Mouse (Mus musculus): ENCODE results near the gene Sema7a. TPM values are rescaled to one million over a fixed set of nuclear protein-coding genes. Genes with fewer than 3 reads are reported as not detected.
A peak's percentile ranks its signal among the peaks of the same experiment; 100 is the strongest.

The Sema7a gene
- polyA plus RNA-seq, 1 experiment from 2014 or later = 2.5 TPM

DNA sequence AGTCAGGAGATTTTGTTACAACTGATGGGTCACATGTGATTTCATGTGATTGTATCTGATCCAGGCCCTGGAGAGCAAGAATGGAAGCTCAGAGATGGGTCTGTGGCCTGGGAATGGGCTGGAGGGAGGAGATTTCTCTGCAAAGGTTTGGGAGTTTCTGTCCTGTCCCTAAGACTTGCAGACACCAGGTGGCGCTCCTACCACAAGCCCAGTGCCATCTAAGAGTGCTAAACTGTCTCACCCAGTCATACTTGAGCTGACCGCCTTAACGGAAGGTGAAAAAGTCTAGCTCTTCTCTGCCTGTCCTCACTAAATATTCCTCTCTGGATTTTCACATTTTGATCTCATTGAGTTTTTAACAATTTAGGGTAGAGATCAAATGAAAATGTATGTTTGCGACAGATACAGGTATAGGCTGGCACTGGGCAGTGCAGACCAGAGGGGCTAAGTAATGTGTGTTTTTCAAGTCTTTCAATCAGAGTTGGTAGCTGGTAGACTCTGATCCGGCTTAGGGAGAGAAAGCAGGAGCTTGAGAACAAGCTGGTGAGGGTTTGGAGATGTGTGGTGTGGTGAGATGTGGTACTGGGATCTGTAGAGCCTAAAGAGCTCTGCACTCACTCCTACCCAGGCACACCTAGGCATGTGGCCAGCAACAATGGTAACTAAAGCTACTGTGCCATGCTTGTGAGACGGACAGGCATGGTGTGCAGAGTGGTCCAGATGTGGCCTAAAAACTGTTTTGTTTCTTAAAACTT is 4.1 kb upstream of the Sema7a start:
- no peaks in the 10 kb centered on the region for H3K27me3 ChIP-seq (replicated peaks; ENCODE audit: control insufficient read depth, insufficient read depth, low read length)
- peaks cover 35% of the 10 kb centered on the region for H3K4me1 ChIP-seq (replicated peaks; ENCODE audit: control insufficient read depth, insufficient read depth, low read length)
- H3K27ac ChIP-seq (ENCODE audit: low read length) = no peak overlapping the region
- H3K9ac ChIP-seq (replicated peaks; ENCODE audit: low read depth, low read length) = no peak overlapping the region
- H3K36me3 ChIP-seq (ENCODE audit: control insufficient read depth, insufficient read depth) = no peaks in the 10 kb centered on the region
- no peak for ATAC-seq
- H3K9me3 ChIP-seq (ENCODE audit: control insufficient read depth, low read length) = no peaks in the 10 kb centered on the region
- no peak overlapping the region for H3K4me3 ChIP-seq (replicated peaks; ENCODE audit: low read length)
- 25% methylated on average over 6 of the region's 6 CpGs for WGBS
- no peak overlapping the region for H3K4me2 ChIP-seq (ENCODE audit: low read length)

- no peak overlapping the region for H3K9ac ChIP-seq (replicated peaks; ENCODE audit: low read depth, low read length)
- H3K9me3 ChIP-seq (ENCODE audit: control insufficient read depth, low read length) = no peaks in the 10 kb centered on the region
- no peak overlapping the region for H3K4me3 ChIP-seq (replicated peaks; ENCODE audit: low read length)
- H3K27ac ChIP-seq (ENCODE audit: low read length) = peak overlapping the region; percentile 47
- H3K4me1 ChIP-seq (replicated peaks; ENCODE audit: control insufficient read depth, insufficient read depth, low read length) = peaks cover 46% of the 10 kb centered on the region
- WGBS = 90% methylated on average over 4 of the region's 4 CpGs
- no peaks in the 10 kb centered on the region for H3K27me3 ChIP-seq (replicated peaks; ENCODE audit: control insufficient read depth, insufficient read depth, low read length)
- no peaks in the 10 kb centered on the region for H3K36me3 ChIP-seq (ENCODE audit: control insufficient read depth, insufficient read depth)
- no peak overlapping the region for H3K4me2 ChIP-seq (ENCODE audit: low read length)
- no peak for ATAC-seq
These were observed 2.7 kb upstream of the Sema7a start for GRCm38 (mm10) chr9:57937171-57937570.

- Histone ChIP-seq H3K9ac (replicated peaks; ENCODE audit: low read depth, low read length) (no peak overlapping the region), H3K27me3 (replicated peaks; ENCODE audit: control insufficient read depth, insufficient read depth, low read length) (no peaks in the 10 kb centered on the region), H3K9me3 (ENCODE audit: control insufficient read depth, low read length) (no peaks in the 10 kb centered on the region), H3K36me3 (ENCODE audit: control insufficient read depth, insufficient read depth) (no peaks in the 10 kb centered on the region), H3K4me2 (ENCODE audit: low read length) (no peak overlapping the region), H3K4me3 (replicated peaks; ENCODE audit: low read length) (no peak overlapping the region), H3K4me1 (replicated peaks; ENCODE audit: control insufficient read depth, insufficient read depth, low read length) (peaks cover 49% of the 10 kb centered on the region), H3K27ac (ENCODE audit: low read length) (peak overlapping the region; percentile 47; the same call in 1 of the 2 replicates)
- WGBS = 47% methylated on average over 6 of the region's 6 CpGs
- no peak for ATAC-seq
These were observed 2.3 kb upstream of the Sema7a start for GRCm38 (mm10) chr9:57937651-57938050.

- Histone ChIP-seq H3K4me2 (ENCODE audit: low read length) (no peak overlapping the region), H3K27ac (ENCODE audit: low read length) (peak overlapping the region; percentile 90; the same call in 1 of the 2 replicates), H3K4me1 (replicated peaks; ENCODE audit: control insufficient read depth, insufficient read depth, low read length) (peaks cover 48% of the 10 kb centered on the region), H3K4me3 (replicated peaks; ENCODE audit: low read length) (no peak overlapping the region), H3K9ac (replicated peaks; ENCODE audit: low read depth, low read length) (no peak overlapping the region), H3K27me3 (replicated peaks; ENCODE audit: control insufficient read depth, insufficient read depth, low read length) (no peaks in the 10 kb centered on the region), H3K36me3 (ENCODE audit: control insufficient read depth, insufficient read depth) (no peaks in the 10 kb centered on the region), H3K9me3 (ENCODE audit: control insufficient read depth, low read length) (no peaks in the 10 kb centered on the region)
- WGBS = 70% methylated on average over 5 of the region's 5 CpGs
- no peak for ATAC-seq
These were observed 1.5 kb upstream of the Sema7a start for GRCm38 (mm10) chr9:57938225-57939055.

- H3K4me2 ChIP-seq (ENCODE audit: low read length) = peak overlapping the region; percentile 72
- H3K4me3 ChIP-seq (replicated peaks; ENCODE audit: low read length) = peak overlapping the region; percentile 85
- no peaks in the 10 kb centered on the region for H3K27me3 ChIP-seq (replicated peaks; ENCODE audit: control insufficient read depth, insufficient read depth, low read length)
- H3K9me3 ChIP-seq (ENCODE audit: control insufficient read depth, low read length) = no peaks in the 10 kb centered on the region
- peak; percentile 69 for ATAC-seq
- H3K9ac ChIP-seq (replicated peaks; ENCODE audit: low read depth, low read length) = peak overlapping the region; percentile 92
- H3K4me1 ChIP-seq (replicated peaks; ENCODE audit: control insufficient read depth, insufficient read depth, low read length) = peaks cover 54% of the 10 kb centered on the region
- peak overlapping the region; percentile 90 for H3K27ac ChIP-seq (ENCODE audit: low read length)
- H3K36me3 ChIP-seq (ENCODE audit: control insufficient read depth, insufficient read depth) = no peaks in the 10 kb centered on the region
- WGBS = 0% methylated on average over 39 of the region's 44 CpGs
These were observed 460 bp downstream of the Sema7a start for GRCm38 (mm10) chr9:57940349-57940794.

- Histone ChIP-seq H3K27ac (ENCODE audit: low read length) (peak overlapping the region; percentile 90), H3K9ac (replicated peaks; ENCODE audit: low read depth, low read length) (peak overlapping the region; percentile 92), H3K4me3 (replicated peaks; ENCODE audit: low read length) (peak overlapping the region; percentile 85), H3K4me2 (ENCODE audit: low read length) (peak overlapping the region; percentile 72), H3K36me3 (ENCODE audit: control insufficient read depth, insufficient read depth) (no peaks in the 10 kb centered on the region), H3K27me3 (replicated peaks; ENCODE audit: control insufficient read depth, insufficient read depth, low read length) (no peaks in the 10 kb centered on the region), H3K9me3 (ENCODE audit: control insufficient read depth, low read length) (no peaks in the 10 kb centered on the region), H3K4me1 (replicated peaks; ENCODE audit: control insufficient read depth, insufficient read depth, low read length) (peaks cover 56% of the 10 kb centered on the region)
- 6% methylated on average over 28 of the region's 28 CpGs for WGBS
- peak; percentile 2; the same call in 1 of the 2 replicates for ATAC-seq
These were observed 1.1 kb downstream of the Sema7a start for GRCm38 (mm10) chr9:57940861-57941638.

DNA sequence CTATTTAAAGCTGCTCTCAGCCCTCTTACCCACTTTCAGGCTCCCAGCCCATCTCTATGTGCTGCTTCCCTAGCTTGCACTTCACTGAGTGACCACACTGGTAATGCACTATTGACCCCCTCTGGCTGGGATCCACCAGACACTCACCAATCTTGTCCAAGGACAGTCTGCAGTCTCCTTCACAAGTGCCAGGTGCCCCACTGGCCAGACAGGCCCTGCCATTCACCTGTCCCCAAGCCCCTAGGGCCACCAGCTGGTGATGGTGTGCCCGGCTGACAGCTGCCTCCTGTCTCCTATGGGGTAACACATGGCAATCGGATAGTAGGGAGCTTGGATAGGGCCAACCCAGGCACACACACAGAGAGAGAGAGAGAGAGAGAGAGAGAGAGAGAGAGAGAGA is 2.1 kb downstream of the Sema7a start:
- no peaks in the 10 kb centered on the region for H3K27me3 ChIP-seq (replicated peaks; ENCODE audit: control insufficient read depth, insufficient read depth, low read length)
- H3K4me2 ChIP-seq (ENCODE audit: low read length) = peak overlapping the region; percentile 72
- H3K4me1 ChIP-seq (replicated peaks; ENCODE audit: control insufficient read depth, insufficient read depth, low read length) = peaks cover 64% of the 10 kb centered on the region
- no peak overlapping the region; the same call in 1 of the 2 replicates for H3K9ac ChIP-seq (replicated peaks; ENCODE audit: low read depth, low read length)
- no peak overlapping the region for H3K27ac ChIP-seq (ENCODE audit: low read length)
- no peaks in the 10 kb centered on the region for H3K9me3 ChIP-seq (ENCODE audit: control insufficient read depth, low read length)
- no peak for ATAC-seq
- peak overlapping the region; percentile 85 for H3K4me3 ChIP-seq (replicated peaks; ENCODE audit: low read length)
- H3K36me3 ChIP-seq (ENCODE audit: control insufficient read depth, insufficient read depth) = no peaks in the 10 kb centered on the region
- 47% methylated on average over 2 of the region's 2 CpGs for WGBS

DNA sequence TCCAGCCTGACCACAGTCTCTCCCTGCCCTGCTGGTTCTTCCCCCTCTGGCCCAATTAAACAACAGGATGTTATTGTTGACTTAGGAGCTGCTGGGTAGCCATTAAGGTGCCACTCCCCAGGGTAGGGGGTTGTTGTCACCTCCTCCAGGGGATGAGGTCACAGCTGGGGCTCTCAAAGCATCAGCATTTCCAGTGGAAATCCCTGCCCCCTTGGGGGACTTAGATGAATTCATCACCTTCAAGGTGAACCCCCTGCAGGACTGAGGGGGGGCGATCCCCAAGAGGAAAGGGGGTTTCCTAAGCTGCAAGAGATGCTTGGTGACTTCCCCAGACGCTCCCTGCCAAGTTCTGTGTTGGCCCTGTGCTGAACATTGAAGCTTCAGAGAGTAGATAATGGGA is 3.2 kb downstream of the Sema7a start:
- no peaks in the 10 kb centered on the region for H3K9me3 ChIP-seq (ENCODE audit: control insufficient read depth, low read length)
- 37% methylated on average over 2 of the region's 2 CpGs for whole genome bisulfite sequencing
- H3K4me2 ChIP-seq (ENCODE audit: low read length) = peak overlapping the region; percentile 72
- no peak overlapping the region for H3K4me3 ChIP-seq (replicated peaks; ENCODE audit: low read length)
- H3K9ac ChIP-seq (replicated peaks; ENCODE audit: low read depth, low read length) = no peak overlapping the region
- peaks cover 63% of the 10 kb centered on the region for H3K4me1 ChIP-seq (replicated peaks; ENCODE audit: control insufficient read depth, insufficient read depth, low read length)
- no peaks in the 10 kb centered on the region for H3K27me3 ChIP-seq (replicated peaks; ENCODE audit: control insufficient read depth, insufficient read depth, low read length)
- no peak overlapping the region for H3K27ac ChIP-seq (ENCODE audit: low read length)
- no peaks in the 10 kb centered on the region for H3K36me3 ChIP-seq (ENCODE audit: control insufficient read depth, insufficient read depth)
- no peak for ATAC-seq

GRCm38 (mm10) chr9:57944572-57944971 is 4.7 kb downstream of the Sema7a start:
- Histone ChIP-seq H3K27ac (ENCODE audit: low read length) (no peak overlapping the region), H3K36me3 (ENCODE audit: control insufficient read depth, insufficient read depth) (no peaks in the 10 kb centered on the region), H3K27me3 (replicated peaks; ENCODE audit: control insufficient read depth, insufficient read depth, low read length) (no peaks in the 10 kb centered on the region), H3K4me3 (replicated peaks; ENCODE audit: low read length) (no peak overlapping the region), H3K4me1 (replicated peaks; ENCODE audit: control insufficient read depth, insufficient read depth, low read length) (peaks cover 64% of the 10 kb centered on the region), H3K4me2 (ENCODE audit: low read length) (no peak overlapping the region), H3K9me3 (ENCODE audit: control insufficient read depth, low read length) (no peaks in the 10 kb centered on the region), H3K9ac (replicated peaks; ENCODE audit: low read depth, low read length) (no peak overlapping the region)
- no peak for ATAC-seq
- 30% methylated on average over 5 of the region's 5 CpGs for WGBS
